Mouse (Mus musculus) stomach, postnatal 0 days (tissue): Measurements from ENCODE around the gene Sdk2. TPM values are rescaled to one million over a fixed set of nuclear protein-coding genes. Genes with fewer than 3 reads are reported as not detected.

Experiments
- ATAC-seq: fragments of 200-750 bp; cut with Nextera tagmentation; 2 replicates; pipeline ENCODE4 v1.8.0; 2017; ENCODE audit not compliant: low FRiP score, low TSS enrichment
- DNase-seq: peaks from one replicate; pipeline ENCODE4 v3.0.0-alpha.2; 2016; ENCODE audit warnings: low spot score
- H3K27ac ChIP-seq: fragments of 300-500 bp; sonication (generic); replicated peaks from 2 replicates; pipeline ENCODE4 v1.5.1; 2014; ENCODE audit warnings: mild to moderate bottlenecking, control low read depth
- H3K27me3 ChIP-seq: fragments of 300-500 bp; sonication (generic); 2 replicates; pipeline ENCODE4 v1.6.1; 2014; ENCODE audit warnings: low read length; ENCODE audit not compliant: control insufficient read depth, insufficient read depth
- H3K36me3 ChIP-seq: fragments of 300-500 bp; sonication (generic); 2 replicates; pipeline ENCODE4 v1.6.1; 2014; ENCODE audit warnings: low read length, mixed read lengths; ENCODE audit not compliant: control insufficient read depth, insufficient read depth
- H3K4me1 ChIP-seq: fragments of 300-500 bp; sonication (generic); replicated peaks from 2 replicates; pipeline ENCODE4 v1.6.1; 2014; ENCODE audit warnings: antibody characterized with exemption; ENCODE audit not compliant: control insufficient read depth, insufficient read depth
- H3K4me2 ChIP-seq: fragments of 300-500 bp; sonication (generic); replicated peaks from 2 replicates; pipeline ENCODE4 v1.6.1; 2014; ENCODE audit warnings: low read depth, mild to moderate bottlenecking, control low read depth, moderate library complexity
- H3K4me3 ChIP-seq: fragments of 300-500 bp; sonication (generic); 2 replicates; pipeline ENCODE4 v1.5.1; 2014; ENCODE audit warnings: low read depth, low read length, control low read depth
- H3K9ac ChIP-seq: fragments of 300-500 bp; sonication (generic); 2 replicates; pipeline ENCODE4 v1.6.1; 2014; ENCODE audit warnings: mild to moderate bottlenecking, low read length, control low read depth, mixed read lengths
- H3K9me3 ChIP-seq: fragments of 300-500 bp; sonication (generic); 2 replicates; pipeline ENCODE4 v1.6.1; 2016; ENCODE audit warnings: low read length; ENCODE audit not compliant: control insufficient read depth
- CTCF ChIP-seq: IDR thresholded peaks from 2 replicates; pipeline ENCODE4 v1.5.1; 2016; ENCODE audit warnings: antibody characterized with exemption, low read depth, mild to moderate bottlenecking, moderate library complexity
- EP300 ChIP-seq: optimal IDR thresholded peaks from 2 replicates; pipeline ENCODE3; 2016; ENCODE audit warnings: antibody characterized with exemption
- WGBS: fragments of 180-500 bp; shearing (Covaris S2); extraction: QIAGEN DNeasy Blood & Tissue Kit; methylation state at CpG from one replicate; pipeline ENCODE4 v1.1.7; 2014; 5-methylcytosine and 5-hydroxymethylcytosine counted together
- polyA plus RNA-seq: library from polyadenylated mRNA; unstranded; fragments of >200 nt; fragmentation: Nextera tagmentation; extraction: Ambion mirVana; gene quantifications from 2 replicates; pipeline ENCODE4 v1.2.1, GENCODE M21; 2015

Gene Sdk2
- polyA plus RNA-seq, 1 experiment from 2014 or later, result 0.45 TPM

DNA sequence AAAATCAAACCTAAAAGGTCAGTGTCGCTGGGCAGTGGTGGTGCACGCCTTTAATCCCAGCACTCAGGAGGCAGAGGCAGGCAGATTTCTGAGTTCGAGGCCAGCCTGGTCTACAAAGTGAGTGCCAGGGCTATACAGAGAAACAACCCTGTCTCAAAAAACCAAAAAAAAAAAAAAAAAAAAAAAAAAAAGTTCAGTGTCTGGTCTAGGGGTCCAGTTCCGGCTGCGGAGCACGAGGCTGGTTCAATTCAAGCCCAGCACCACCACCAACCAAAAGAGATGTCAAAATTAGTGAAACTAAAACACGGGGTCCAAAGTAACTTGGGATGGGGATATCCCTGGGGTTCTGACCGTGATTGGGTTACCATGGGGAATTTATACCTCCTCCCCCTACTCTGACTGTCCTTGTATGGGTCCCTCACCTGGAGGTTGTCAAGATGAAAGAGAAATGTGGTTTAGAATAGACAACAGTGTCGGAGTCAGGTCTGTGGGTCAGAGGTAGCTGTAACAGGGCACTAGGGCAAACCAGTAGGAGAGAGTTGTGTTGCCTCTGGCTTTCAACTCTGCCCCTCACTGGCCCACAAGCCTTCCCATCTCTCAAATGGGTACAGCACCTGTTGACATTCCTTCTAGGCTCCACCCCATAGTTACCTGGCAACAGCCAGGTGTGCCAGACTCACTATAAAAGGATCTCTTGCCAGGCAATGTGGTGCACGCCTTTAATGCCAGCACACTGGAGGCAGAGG, 314.0 kb downstream of the Sdk2 start:
- ATAC-seq (no peak), DNase-seq (no peak)
- TF ChIP-seq EP300 (no peak), CTCF (no peak)
- peak overlapping the region; percentile 99; the same call in 1 of the 2 replicates for H3K27ac ChIP-seq
- no peaks in the 10 kb centered on the region for H3K9me3 ChIP-seq
- H3K36me3 ChIP-seq, result no peaks in the 10 kb centered on the region
- peaks cover 18% of the 10 kb centered on the region for H3K4me1 ChIP-seq
- H3K9ac ChIP-seq, result no peak overlapping the region
- H3K4me2 ChIP-seq, result no peak overlapping the region
- H3K4me3 ChIP-seq, result no peak overlapping the region
- 95% methylated on average over 10 of the region's 10 CpGs for WGBS
- no peaks in the 10 kb centered on the region for H3K27me3 ChIP-seq

DNA sequence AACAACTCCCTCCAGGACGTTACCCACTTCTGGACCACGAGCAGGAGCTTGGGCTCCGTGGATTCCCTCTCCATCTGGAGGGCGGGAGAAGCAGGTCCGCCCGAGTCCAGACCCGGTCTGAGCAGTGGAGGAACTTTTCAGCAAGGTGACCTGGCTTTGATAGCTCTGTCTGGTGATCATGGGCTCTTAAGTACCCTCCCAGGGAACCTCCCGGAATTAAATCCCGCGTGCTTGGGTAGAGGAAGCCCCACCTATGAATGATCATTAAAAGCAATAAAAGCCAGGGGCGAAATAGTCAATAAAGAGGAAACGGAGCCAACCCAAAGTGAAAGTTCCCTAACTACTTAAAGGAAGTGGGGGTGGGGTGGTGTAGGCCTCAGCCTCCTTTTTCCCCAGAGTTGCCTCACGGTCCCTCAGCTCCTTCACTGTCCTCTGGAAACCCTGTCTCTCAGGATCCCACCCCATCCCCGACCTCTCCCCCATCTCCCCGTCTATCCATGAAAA, 314.6 kb downstream of the Sdk2 start:
- DNase-seq (no peak), ATAC-seq (no peak; the same call in 1 of the 2 replicates)
- no peaks in the 10 kb centered on the region for H3K36me3 ChIP-seq
- H3K4me2 ChIP-seq, result peak overlapping the region; percentile 82
- peak overlapping the region; percentile 79 for H3K4me3 ChIP-seq
- no peak for TF ChIP-seq EP300
- TF ChIP-seq CTCF, result no peak
- no peaks in the 10 kb centered on the region for H3K27me3 ChIP-seq
- 18% methylated on average over 15 of the region's 15 CpGs for WGBS
- no peaks in the 10 kb centered on the region for H3K9me3 ChIP-seq
- peak overlapping the region; percentile 94 for H3K9ac ChIP-seq
- H3K27ac ChIP-seq, result peak overlapping the region; percentile 99
- peaks cover 21% of the 10 kb centered on the region for H3K4me1 ChIP-seq

DNA sequence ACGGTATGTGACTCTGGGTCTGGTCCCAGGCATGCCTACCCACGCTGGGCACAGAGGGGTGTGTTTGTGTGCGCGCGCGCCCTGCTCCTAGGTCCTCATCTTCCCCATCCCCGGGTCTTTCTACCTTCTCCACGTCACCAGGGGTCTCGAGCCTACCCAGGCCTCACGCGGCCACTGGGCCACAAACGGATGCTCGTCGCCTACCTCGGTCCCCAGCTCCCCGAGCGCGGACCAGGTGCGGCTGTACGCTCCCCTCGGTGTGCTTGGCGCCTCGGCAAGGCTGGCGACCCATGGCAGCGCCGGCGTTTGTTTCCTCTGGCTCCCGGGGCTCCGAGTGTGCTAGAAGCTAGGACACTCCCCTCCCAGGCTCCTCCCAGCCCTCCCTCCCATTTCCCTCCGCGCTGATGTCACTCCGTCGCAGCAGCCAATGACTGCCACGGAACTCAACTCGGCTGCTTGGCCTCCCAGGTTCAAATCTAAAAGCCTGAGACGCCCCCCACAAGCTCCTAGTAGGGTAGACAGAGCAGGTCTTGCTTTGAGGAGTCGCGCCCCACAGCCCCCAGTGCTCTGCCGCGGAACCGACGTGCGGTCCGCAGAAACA, 315.3 kb downstream of the Sdk2 start, which contains the start of gene Cdc42ep4:
Gene Cdc42ep4, minus strand, starts transcription at position 398 of the 601 bp plus-strand sequence.
- no peaks in the 10 kb centered on the region for H3K27me3 ChIP-seq
- H3K4me3 ChIP-seq, result peak within 1 kb of the TSS; percentile 79
- no peaks in the 10 kb centered on the region for H3K36me3 ChIP-seq
- no peaks in the 10 kb centered on the region for H3K9me3 ChIP-seq
- H3K4me2 ChIP-seq, result peak within 1 kb of the TSS; percentile 82
- H3K9ac ChIP-seq, result peak within 1 kb of the TSS; percentile 94
- TF ChIP-seq EP300, result no peak
- no peak; the same call in 1 of the 2 replicates for TF ChIP-seq CTCF
- ATAC-seq (peak; percentile 80), DNase-seq (peak; percentile 95)
- H3K27ac ChIP-seq, result peak within 1 kb of the TSS; percentile 99
- WGBS, result under 1% methylated on average over 43 of the region's 44 CpGs
- H3K4me1 ChIP-seq, result peaks cover 26% of the 10 kb centered on the region

DNA sequence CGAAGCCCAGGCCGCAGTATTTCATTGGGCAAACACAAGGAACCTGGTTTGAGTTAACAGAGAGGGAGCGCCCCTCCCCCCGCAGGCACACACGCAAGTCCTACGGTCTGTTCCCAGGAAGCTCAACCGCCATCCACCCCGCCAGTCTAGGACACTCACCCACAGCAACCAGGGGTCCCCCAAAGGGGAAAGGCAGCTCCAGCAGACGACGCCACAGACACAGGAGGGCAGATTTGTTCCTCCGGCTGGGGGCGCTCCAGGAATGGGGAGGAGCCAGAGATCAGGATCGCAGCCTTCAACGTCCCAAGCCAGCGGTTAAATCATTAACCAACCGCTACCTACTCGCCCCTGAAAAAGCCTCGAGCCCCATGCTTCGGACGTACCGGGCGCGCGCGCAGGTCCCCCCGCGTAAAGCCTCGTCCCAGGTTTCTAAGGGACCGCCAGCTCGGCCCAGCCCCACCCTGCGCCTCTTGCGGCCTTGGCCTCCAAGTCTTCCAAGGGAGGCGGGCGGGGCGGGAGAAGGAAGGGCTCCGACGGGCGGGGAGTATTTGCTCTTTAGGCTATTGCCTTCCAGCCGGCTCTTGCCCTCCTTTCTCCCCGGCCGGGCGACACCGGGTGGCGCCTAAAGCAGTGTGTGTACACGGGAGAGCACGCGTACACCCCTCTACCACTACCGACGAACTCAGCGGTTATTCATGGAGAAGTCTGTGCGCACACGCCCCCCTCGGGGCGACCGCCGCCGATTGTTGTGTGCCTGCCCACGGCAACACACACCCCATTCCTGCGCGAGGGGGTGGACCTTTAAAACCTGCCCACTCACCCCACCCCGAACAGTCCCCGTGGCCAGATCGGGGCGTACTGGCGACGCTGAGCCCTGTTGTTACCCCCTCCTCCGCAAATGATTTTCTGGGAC, 316.0 kb downstream of the Sdk2 start:
- no peaks in the 10 kb centered on the region for H3K27me3 ChIP-seq
- DNase-seq, result peak; percentile 93
- H3K9me3 ChIP-seq, result no peaks in the 10 kb centered on the region
- ATAC-seq, result peak; percentile 79
- H3K27ac ChIP-seq, result peak overlapping the region; percentile 99
- peak overlapping the region; percentile 94 for H3K9ac ChIP-seq
- peak overlapping the region; percentile 79 for H3K4me3 ChIP-seq
- H3K4me1 ChIP-seq, result peaks cover 26% of the 10 kb centered on the region
- under 1% methylated on average over 62 of the region's 67 CpGs for WGBS
- no peak for TF ChIP-seq EP300
- peak; percentile 73 for TF ChIP-seq CTCF
- H3K4me2 ChIP-seq, result peak overlapping the region; percentile 82
- H3K36me3 ChIP-seq, result no peaks in the 10 kb centered on the region

DNA sequence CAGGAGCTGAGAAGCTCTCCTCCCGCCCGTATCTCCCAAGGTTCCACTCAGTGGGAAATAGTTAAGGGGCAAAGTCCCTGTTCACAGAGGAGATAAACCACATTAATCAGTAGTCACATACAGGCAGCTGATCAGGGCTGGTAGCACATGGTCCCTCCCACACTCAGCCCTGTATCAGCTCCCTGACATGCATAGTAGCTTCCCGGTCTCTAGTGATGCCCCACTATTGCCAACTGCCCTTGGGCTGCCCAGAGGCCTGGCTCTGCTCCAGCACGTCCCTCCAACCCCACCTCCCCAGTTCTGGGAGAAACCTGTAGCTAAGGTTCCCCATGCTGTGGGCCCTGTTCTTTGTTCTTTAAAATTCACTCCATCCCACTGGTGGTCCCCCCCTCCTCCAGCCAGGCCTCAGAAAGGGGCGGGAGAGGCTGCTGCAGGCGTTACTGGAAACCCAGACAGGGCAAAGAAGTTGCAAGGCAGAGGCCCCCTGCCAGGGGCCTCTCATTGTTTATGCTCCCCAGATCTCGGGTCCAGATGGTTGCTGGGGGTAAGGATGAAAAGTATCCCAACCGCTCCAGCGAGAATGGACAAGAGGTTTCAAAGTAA, 317.0 kb downstream of the Sdk2 start:
- WGBS, result 3% methylated on average over 9 of the region's 9 CpGs
- H3K9ac ChIP-seq, result peak overlapping the region; percentile 94
- peak overlapping the region; percentile 79 for H3K4me3 ChIP-seq
- H3K9me3 ChIP-seq, result no peaks in the 10 kb centered on the region
- peaks cover 26% of the 10 kb centered on the region for H3K4me1 ChIP-seq
- H3K4me2 ChIP-seq, result peak overlapping the region; percentile 82
- H3K27ac ChIP-seq, result peak overlapping the region; percentile 99
- no peaks in the 10 kb centered on the region for H3K36me3 ChIP-seq
- DNase-seq (peak; percentile 67), ATAC-seq (peak; percentile 54)
- TF ChIP-seq CTCF (no peak), EP300 (no peak)
- no peaks in the 10 kb centered on the region for H3K27me3 ChIP-seq
